Mouse (Mus musculus) heart, postnatal 14 days (tissue): ENCODE data around the gene 4930404H24Rik. TPM values are rescaled to one million over a fixed set of nuclear protein-coding genes. Genes with fewer than 3 reads are reported as not detected.
"Not testable (repeated sequence)": the region's sequence is repeated elsewhere in the genome, so short reads cannot be mapped to it uniquely, and the experiment has no call there.

ENCODE experiments used
- DNase-seq, 2 experiments: peaks; one replicate each; pipeline ENCODE4 v3.0.0; 2021 to 2022
- intact Hi-C: fragments of 180-260 bp; cut with DNase I; formaldehyde crosslinking; loops from one replicate; pipeline ENCODE4 v1.15.1; 2025
- total RNA-seq, 2 experiments: library from RNA; stranded (reverse); gene quantifications; 2 replicates each; pipeline ENCODE4 v1.2.3; 2021

The 4930404H24Rik gene
- total RNA-seq, 2 experiments from 2014 or later = not detected

DNA sequence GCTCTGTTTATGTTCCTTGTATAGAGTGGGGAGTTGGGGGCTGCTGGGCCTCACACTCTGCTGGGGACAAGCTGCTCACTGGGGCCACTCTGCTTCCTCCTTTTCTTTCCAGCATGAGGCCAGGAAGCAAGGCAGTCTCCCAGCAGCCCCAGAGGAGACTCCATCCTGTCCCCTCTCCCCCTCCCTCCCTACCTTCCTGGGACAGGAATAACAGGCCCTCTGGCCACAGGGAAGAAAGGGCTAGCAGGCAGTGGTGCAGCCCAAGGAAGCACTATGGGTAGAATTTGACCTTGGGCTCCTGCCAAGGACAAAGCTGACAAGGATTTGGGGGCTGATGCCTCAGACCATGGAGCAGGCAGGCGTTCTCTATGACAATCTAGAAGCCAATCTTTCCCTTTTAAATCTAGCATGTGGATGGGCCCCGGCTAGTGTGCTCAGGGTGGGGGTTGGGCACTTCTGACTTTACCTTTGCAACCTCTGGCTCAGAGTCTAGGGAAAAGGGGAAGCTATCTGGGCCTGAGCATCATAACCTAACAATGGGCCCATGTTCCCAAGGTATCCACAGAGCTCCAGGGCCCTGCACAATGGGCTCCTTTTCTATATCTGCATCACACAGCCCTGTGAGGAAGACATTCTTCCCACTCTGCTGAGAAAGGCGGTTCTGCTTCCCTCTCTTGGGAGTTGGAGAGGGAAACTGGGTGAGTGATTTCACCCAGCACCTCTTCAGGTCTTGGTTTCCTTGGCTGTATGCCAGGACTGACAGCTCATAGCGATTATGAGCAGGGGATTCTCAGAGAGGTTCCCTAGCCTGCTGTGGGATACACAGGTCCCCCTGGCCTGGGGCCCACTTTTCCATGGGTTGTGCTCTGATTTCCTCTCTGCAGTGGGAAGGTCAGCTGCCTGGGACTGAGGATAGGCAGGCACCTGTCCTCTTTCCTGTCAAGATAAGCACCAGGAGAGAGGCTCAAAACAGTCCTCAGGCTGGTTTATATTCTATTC lies 17.2 kb upstream of the 4930404H24Rik start:
- DNase-seq = peak; percentile 40 to 51
- intact Hi-C loops = no loop called here

DNA sequence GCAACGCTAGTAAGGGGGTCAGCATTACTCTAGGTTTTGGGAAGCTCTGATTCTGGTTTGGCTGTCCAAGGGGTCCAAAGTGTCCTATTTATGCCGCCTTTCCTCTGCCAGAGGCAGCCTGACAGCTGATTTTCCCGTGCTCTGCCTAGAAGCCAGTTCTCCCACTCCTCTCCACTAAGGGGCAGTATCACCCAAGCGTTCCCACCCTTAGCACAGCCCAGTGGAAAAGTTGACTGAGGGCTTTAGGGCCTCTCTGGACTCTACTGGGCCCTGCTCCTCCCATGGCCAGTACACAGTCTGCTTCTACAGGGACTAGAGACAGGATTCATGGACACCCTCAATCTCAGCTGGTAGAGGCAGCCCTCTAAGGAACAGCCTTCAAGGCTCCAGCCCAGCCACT lies 14.0 kb upstream of the 4930404H24Rik start:
- intact Hi-C loops = loop anchor here (1.0 kb wide), 1 partner anchor 108 kb away; no protein-coding TSS in a partner anchor
- peak; percentile 75 to 83 for DNase-seq

DNA sequence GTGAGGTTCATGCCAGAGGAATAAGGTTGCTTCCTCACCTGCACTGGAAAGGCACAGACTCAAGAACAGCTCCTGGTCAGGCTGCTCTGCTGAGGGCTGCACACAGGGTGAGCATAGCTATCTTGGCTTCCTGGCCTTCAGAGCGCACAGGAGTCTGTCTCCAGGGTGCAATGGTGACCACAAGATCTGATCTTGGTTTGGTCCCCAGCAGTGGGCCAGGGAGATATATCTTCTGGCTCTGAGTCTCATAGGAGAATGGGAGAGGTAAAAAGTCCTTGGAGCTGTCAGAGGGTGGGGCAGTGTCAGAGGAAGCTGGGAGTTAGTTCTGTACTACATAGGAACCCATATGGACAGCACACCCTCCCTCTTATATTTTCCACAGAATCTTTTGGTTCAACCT lies 13.1 kb upstream of the 4930404H24Rik start:
- DNase-seq = no peak
- intact Hi-C loops = no loop called here

DNA sequence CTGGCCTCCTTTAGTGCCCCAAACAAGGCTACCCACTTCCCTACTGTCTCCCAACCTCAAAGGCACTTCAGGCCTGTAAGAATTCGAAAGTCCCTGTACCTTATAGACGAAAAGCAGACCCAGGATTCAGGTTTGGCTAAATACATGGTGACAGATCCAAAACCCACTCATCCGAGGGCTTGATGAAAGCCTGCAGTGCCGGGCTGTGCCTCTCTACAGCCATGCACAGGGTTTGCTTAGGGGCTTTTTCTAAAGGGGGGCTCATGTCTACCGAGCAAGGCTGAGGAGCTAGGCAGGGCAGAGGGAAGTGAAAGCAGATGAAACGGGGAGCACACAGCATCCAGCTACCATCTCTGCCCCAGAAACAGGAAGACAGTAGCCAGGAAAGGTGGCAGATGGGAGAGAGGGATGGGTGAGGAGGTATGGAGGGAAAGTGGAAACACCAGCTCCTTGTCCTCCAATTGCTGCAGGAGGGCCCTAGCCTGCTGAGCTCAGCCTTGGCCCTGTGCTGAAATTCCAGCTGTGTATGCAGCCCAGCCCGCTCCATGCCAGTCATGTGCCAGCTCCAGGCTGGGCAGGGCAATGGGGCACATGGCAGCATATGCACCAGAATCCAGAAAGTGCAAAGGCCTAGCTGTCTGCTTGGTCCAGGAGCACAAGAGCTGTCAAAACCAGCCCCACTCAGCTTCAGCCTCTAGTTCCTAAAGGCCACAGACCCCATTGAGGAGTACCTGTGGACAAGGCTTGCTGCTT lies 11.3 kb upstream of the 4930404H24Rik start:
- intact Hi-C loops = no loop called here

DNA sequence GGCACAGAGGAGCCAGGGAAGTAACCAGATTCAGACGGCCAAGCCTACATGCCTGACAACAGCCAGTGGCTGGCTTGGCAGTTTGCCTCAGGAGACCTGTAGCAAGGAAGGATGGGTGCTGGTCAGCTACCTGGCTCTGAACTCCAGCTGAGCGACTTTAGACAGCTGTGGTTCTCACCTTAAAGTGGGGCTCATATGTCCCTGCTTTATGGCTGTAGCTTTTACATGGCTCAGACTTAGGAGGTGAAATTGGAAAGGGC lies 10.8 kb upstream of the 4930404H24Rik start:
- intact Hi-C loops = no loop called here
- no peak for DNase-seq

More for the DNA sequence above, 11.3 kb upstream of the 4930404H24Rik start:
- DNase-seq = no peak

DNA sequence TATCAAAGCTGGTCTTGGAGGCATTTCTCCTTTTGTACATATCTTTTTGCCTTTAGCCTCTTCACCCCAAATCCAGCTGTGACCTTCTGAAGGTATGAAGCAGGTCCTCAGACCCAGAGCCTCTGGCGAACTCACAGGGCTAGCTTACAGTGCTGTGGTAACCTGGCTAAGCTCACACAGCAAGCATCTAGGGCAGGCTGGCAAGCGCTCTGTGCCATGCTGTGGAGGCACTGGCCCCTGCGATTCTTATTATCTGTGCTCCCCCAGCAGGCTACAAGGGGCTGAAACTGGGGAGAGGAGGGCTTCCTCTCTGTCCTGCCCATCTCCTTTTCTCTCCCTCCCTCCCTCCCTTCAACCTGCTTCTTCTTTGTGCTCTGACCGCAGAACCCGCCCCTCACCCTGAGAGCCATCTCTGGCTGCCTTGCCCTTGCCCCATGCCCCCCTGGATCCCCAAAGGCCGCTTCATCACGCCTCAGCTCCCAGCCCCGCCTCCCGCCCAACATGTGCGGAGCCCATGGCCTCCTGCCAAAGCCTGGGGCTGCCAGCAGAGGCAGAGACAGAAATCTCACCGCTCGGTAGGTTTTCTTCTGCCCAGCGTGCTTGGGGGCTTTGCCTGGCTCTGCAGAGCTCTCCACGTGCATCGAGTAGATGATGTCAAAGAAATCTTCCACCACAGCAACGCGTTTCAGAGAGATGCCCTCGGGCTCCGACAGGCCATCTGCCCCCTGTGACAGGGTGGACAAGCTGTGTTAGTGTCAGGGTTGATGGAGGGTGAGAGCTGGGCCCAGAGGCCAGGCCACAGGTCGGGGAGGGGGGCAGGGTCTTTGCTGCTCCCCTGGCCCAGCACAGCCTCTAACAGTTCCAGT lies 9.2 kb upstream of the 4930404H24Rik start:
- intact Hi-C loops = no loop called here
- DNase-seq = peak; percentile 47 to 68

DNA sequence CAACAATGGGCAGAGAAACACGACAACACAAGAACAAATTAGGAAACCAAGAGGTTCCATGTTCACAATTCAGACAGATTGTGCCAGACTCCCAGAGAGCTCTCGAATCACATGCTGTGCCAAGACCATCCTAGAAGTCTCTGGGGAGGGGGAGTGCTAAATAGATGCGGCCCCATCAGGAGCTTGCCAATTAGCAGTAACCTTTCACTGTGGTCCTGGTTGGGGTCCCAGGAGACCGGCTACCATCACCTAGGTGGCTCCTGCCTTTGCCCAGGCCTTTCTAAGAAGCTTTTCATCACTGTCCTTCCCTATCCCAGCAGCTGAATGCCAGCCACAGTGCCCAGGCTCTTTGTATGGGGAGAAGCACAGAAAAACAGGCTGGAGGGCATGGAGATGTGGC lies 8.5 kb upstream of the 4930404H24Rik start:
- DNase-seq = no peak
- intact Hi-C loops = no loop called here

DNA sequence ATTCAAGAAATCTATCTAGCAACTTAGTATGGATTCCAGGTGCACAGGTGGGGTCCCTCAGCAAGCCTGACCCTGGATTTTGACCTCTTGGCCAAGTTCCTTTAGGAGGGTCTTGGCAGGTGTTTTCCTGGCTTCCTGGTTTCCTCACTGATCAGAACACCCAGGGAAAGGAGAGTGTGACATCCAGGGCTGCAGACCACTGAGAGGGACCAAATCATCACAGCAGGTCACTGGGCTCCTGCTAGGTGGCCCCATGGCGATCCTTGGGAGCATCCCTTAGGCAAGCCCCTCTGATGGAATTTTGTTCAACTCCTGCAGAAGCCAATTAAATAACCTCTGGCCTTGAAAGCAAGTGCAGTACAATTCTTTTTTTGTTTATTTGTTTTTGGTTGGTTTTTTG lies 2.5 kb upstream of the 4930404H24Rik start:
- intact Hi-C loops = no loop called here
- no peak for DNase-seq

DNA sequence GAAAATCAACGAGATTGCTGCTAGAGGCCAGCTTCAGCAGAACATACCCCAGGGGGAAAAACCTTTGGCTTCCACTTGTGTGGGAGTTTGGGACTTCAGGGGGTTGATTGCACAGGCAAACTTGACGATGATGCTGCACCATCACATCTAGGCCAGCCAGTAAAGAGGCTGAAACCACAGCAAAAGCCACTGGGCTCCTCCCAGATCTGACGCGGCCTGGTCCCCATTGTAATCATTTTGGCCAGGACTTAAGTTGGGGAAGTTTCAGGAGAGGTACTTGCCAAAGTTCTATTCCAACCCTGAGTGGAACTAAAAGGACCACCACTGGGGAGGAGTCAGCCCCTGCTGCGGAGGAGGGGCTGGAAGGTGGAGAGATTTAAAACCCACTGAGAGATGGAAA lies 1.6 kb upstream of the 4930404H24Rik start:
- intact Hi-C loops = no loop called here
- no peak for DNase-seq

DNA sequence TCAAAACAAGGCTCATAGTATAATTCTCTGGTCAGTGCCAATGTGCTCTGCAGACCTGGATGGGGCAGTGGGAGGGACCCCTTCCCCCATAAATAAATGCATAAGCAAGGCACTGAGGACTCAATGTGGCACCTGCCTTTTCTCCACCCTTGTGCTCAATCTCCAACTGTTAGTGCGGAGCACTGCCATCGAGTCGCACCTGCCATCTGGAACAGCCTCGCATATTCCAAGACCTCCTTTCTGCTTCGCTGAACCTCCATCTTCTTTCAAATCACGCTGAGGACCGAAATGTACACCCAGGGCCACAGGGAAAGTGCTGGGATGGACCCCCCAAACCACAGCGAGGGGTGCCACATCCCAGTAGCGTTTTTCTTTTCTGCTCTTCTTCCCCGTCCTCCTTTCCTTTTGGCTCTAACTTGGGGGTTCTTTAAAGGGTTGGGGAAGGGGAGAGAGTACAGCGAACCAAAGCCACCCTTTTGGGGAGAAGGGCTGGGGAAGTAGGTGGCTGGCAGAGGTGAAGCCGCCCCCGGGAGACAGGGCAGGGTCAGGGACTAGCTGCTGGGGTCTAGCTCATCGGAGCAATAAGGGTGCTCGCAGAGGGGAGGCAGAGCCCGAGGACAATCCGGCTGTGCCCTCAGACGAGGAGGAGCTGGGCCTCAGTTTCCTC lies 945 bp upstream of the 4930404H24Rik start:
- intact Hi-C loops = no loop called here
- DNase-seq = no peak

DNA sequence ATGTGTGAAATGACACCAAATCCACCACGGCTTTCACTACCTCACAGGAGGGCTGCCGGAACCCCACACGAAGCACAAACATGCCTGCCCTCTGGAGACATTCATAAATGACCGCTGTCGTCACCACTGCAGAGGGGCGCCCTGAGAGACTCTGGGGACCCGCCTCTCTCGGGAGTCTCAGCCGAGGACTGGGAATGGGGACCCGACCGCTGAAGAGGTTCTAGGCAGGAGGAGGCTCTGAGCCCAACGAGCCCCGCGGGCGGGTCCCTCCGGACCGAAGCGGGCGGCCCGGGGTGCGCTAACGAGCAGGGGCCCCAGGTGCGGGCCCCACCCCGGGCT lies 442 bp upstream of the 4930404H24Rik start:
- intact Hi-C loops = no loop called here
- peak in 1 of 2 experiments; percentile 33 for DNase-seq

DNA sequence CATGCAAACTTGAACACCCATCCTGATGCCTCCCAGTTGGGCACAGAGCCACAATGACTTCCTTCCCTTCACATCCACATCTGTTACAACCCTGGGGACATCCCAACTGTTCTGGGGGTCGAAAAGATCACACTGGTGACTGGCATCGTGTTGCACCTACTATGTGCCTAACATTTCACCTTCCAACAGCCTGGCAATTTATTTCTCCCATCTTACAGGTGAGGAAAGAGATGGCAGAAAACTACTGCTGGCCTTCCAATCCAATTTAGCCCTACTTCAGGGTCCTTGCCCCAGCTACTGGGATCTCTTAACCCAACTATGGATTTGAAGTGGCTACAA lies 772 bp downstream of the 4930404H24Rik start:
- DNase-seq = no peak
- intact Hi-C loops = no loop called here

DNA sequence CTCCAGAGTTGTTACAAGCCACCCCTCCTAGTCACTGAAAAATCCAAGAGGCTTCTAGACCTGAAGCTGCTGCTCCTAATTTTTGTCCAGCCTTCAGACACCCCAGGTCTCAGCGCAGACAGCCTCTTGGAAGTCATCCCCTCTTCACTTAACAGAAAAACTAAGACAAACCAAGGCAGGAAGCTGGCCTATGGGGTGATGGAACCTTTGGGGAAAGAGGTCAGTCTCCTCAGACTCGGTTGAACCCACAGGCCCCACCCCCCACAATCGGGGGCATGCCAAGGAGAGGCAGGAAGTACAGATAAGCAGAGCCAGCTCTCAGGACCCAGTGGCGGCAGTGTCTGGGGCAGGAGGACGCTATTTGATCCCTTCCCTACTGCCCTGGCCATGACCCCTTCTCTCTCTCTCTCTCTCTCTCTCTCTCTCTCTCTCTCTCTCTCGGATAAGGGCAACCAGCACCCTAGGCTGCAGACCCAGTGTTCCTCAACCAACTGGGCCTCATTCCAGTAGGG lies 1.2 kb downstream of the 4930404H24Rik start:
- DNase-seq = peak in 1 of 2 experiments; percentile 40
- intact Hi-C loops = no loop called here

DNA sequence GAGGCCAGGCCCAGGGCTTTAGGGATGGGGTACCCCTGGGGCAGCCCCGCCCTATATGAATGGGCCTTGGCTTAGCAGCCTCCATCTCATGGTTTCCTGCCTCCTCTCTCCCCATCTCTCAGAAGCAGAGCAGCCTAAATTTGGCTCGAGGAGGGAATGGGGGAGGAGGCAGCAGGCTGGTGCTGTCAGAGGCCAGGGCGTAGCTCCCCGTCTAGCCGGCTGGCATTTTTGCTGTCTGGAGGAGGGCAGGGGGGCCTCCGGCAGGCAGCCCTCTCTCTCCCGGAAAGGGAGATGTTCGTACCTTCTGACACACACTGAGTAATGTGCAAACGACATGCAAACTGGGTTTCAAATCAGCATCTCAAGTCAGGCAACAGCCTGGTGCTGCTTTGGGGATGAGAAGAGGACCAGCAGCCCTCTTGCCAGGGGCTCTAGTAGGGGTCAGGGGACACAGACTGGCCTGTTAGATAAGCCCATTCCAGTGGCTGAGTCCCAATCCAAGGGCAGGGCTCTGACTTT lies 1.8 kb downstream of the 4930404H24Rik start:
- intact Hi-C loops = no loop called here
- peak in 1 of 2 experiments; percentile 31 for DNase-seq

DNA sequence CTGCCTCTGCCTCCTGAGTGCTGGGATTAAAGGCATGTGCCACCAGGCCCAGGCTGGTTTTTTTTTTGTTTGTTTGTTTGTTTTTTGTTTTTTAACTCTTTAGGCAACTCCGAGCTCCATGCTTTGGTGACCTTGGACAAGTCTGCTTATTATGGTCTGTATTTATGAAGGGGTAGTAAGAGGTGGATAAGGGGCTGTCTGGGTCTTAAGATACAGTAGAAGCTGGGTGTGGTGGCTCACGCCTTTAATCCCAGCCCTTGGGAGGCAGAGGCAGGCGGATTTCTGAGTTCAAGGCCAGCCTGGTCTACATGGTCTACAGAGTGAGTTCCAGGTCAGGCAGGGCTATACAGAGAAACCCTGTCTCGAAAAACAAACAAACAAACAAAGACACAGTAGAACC lies 2.8 kb downstream of the 4930404H24Rik start:
- DNase-seq, intact Hi-C loops: not testable (repeated sequence)

DNA sequence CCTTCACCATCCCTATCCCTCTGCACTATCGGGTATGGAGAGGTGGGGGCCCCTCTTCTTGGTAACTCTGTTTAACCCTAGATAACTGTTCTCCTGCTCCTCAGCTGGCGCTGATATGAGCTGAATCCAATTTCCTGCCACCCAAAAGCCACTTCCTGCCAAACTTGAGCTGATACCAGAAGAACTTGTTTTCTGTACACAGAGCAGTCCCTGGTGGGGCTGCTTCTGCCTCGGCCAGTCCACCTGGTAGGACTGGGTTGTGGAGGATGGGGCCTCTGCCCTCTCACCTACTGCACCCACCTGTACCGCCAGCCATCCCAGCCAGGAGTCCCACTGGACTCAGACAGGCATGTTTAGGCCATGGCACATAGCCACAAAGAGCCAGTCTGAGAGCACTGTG lies 3.2 kb downstream of the 4930404H24Rik start:
- intact Hi-C loops = no loop called here
- DNase-seq = no peak

DNA sequence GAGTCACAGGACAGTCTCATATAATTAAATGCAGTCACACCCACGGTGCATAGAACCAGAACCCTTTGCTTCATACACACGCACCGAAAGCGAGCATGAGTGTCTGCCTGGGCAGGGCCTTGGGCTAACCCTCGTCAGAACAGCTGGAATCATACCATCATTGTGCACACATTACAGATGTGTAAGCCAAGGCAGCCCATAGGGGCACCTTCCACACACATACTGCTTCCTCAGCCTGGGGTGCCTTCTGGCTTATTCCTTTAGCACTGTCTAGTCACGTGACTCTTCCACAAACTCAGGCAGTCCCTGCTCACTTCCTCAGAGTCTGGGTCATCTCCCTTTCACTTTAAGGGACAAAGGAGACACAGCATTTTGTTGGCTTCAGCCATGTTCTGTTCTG lies 3.7 kb downstream of the 4930404H24Rik start:
- intact Hi-C loops = no loop called here
- no peak for DNase-seq

DNA sequence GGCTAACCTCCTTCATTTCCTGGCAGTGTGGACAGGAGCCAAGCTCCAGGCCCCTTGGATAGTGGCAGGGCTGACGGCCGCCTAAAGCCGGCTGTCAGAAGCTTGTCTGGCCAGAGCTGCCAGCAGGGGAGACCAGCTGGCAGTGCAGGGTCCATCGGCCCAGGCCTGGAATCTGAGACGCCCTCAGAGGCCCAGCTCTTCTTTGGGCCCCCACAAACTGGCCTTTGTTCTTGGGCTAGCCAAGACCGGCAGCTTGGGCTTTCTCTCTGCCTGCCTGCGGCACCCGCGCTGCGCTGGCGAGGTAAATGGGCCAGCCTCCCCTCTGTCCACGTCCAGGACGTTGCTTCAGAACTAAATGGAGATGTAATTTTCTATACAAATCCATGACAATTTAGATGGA lies 4.3 kb downstream of the 4930404H24Rik start:
- no peak for DNase-seq
- intact Hi-C loops = no loop called here

DNA sequence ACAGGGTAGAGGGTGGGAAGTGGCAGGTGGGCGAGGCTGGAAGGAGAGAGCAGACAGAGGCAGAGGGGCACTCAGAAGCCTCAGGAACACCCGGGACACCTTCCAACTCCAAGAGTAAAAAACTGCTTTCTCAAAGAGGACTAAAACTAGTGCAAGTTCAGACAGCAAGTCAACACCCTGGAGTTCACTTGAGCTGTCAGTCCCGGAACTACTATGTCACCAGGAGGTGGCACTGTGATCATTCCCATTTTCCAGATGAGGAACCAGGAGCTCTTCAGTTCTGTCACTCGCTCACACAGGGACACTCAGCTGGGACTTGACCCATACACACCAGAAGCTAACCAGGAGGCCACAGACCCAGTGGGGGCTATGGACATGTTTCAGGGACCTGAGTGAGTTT lies 6.6 kb downstream of the 4930404H24Rik start:
- intact Hi-C loops = no loop called here
- DNase-seq = no peak

DNA sequence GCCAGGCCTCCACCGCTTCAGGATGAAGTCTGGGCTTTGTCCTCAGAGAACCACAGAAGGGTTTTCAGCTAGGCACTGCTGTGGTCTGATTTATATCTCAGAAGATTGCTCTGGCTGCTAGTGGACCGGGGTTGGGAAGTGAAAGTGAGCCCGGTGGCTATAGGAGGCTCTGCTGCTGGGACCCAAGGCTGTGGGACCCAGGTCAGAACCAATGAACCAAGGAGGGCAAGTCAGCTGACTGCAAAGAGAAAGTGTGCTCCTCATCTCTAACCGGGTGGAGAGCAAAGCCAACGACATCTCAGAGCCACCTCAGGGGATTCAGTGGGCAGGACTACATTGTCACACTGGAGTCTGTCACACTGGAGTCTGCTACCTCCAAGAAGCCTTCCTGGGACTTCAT lies 13.8 kb downstream of the 4930404H24Rik start:
- intact Hi-C loops = no loop called here
- DNase-seq = no peak
